Mouse (Mus musculus): ENCODE results near the gene Ctns. TPM values are rescaled to one million over a fixed set of nuclear protein-coding genes. Genes with fewer than 3 reads are reported as not detected.

Gene Ctns
- polyA plus RNA-seq (2012; ENCODE audit: low replicate concordance): 2.1 and 10.2 TPM in 2 replicates

DNA sequence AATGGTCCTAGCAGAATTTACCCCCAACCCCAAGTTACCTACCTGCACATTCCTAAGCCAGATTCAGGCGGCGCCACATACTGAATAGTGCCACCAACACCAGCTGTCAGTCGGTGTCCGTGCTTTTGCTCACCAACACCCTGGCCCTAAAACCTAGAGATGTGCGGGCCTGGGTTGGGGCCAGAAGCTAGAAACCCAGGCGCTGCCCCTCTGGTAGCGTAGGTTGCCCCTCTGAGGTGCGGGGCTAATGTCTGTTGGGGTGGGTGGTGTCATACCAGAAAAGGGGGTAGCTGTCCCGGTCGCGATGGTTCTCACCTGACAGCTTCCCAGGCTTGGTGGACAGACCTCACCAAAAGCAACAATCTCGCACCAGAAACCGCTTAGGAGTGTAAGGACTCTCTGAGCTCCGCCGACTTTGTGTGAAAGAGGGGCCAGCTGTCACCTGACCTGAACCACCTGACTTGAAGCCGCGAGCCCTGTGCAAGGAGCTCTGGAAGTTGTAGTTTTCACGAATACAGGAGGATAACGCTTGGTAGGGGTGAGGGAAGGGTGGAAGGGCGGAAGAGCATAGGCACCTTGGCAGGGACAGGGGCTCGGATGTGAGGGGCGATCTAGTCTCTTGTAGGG lies at the start of gene Ctns:
Gene Ctns, minus strand, starts transcription at position 440 of the 627 bp plus-strand sequence.

GRCm38 (mm10) chr11:73233992-73234391 lies 35.1 kb upstream of the Ctns start, which contains the start of gene Trpv1:
Gene Trpv1, plus strand, starts transcription at chr11:73234292.

GRCm38 (mm10) chr11:73199230-73199712 lies 429 bp upstream of the Ctns start, which contains the start of gene Shpk:
Gene Shpk, plus strand, starts transcription at chr11:73199460.

DNA sequence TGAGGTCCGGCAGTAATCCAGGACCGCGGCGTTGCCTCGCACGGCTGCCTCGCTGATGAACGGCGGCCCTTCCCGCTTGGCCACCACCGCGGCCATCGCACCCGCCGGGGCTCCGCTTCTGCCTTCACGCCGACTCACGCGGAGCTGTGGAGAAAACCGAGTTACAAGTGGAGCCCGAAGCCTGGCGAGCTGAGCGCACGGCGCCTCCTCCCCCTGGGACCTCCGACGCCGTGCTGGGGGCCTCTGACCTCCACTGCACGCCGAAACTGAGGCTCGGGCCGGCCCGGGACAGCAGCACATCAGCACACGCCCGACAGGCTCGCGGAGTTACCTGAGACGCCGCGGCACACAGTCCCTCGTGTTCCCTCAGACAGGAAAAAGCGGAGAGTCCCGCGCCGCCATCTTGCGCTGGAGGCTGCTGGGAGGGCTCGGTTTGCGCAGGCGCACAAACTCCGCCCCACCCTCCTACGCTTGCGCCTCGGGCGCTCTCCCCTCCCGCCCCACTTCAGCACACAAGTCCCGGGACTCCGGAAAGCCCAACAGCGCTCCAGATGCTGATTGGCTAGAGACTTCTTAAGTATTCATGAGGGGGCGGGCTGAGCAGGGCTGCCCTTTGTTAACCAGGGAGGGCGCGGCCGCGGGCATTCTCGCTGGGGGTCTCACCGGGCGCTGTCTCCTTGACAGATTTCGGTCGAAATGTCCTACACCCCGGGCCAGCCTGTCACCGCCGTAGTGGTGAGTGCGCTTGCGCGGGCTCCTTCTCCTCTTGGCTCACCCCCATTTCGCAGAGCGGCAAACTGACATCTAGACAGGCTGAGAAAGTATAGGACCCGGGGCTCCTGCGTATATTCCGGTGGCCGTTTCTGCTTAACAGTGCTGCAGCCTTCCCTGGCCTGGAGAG lies 22.0 kb downstream of the Ctns start, which contains the start of the genes Emc6 and Tax1bp3:
Gene Emc6, minus strand, starts transcription at position 430 of the 901 bp plus-strand sequence.
Gene Tax1bp3, plus strand, starts transcription at position 476 of the 901 bp plus-strand sequence.

DNA sequence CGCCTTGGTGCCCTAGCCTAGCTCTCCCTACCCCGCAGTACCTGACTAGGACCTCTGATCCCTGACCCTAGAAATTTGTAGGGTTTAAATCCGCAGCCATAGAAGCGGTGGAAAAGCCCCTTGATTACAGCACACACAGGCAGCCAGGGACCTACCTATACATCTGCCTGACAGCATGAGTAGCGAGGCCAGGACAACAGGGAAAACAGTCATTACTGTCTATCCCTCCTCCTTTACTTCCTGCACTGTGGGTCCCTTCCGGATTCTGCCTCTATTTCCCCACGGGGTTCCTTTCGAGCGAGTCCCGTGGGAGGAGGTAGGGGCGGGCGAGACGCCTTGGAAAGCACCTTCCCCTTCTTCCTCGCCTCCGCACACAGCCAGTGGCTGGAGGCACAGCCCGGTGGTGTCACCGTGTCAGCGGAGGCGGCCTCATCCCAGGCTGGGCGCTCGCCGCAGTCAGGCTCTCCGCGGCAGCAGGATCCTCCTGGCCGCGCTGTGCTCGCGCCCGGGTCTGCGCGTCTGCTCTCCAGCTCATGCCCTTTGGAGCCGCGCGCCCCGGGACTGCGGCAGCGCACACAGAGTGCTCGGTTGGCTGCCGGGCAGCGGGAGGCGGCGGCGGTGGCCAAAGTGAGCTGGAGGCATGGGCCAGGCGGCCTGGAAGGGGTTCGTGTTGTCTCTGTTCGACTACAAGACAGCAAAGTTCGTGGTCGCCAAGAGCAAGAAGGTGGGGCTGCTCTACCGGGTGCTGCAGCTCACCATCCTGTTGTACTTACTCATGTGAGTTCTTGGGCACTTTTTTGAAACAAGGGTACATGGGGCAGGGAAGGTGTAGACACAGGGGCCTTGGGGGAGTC lies 38.7 kb downstream of the Ctns start, which contains the start of gene P2rx5:
Gene P2rx5, plus strand, starts transcription at position 465 of the 854 bp plus-strand sequence.

GRCm38 (mm10) chr11:73137591-73138501 lies 61.0 kb downstream of the Ctns start, which contains the start of gene Haspin:
Gene Haspin, minus strand, starts transcription at chr11:73138294.

Other genes starting within 250 kb of the Ctns start
- gene Atp2a3, start 237.9 kb downstream of the Ctns start, polyA plus RNA-seq (2012; ENCODE audit: low replicate concordance): 280 and 291 TPM in 2 replicates
- gene P2rx1, start 199.9 kb downstream of the Ctns start, polyA plus RNA-seq (2012; ENCODE audit: low replicate concordance): 0.67 and 1.9 TPM in 2 replicates
- 2.5 and 3.9 TPM in 2 replicates for gene Camkk1, start 180.0 kb downstream of the Ctns start, polyA plus RNA-seq (2012; ENCODE audit: low replicate concordance)
- gene Ncbp3, start 151.3 kb downstream of the Ctns start, polyA plus RNA-seq (2012; ENCODE audit: low replicate concordance): 3.7 and 3.8 TPM in 2 replicates
- gene Itgae, start 108.5 kb downstream of the Ctns start, polyA plus RNA-seq (2012; ENCODE audit: low replicate concordance): 2.7 and 4.2 TPM in 2 replicates
- gene Haspin, start 60.7 kb downstream of the Ctns start, polyA plus RNA-seq (2012; ENCODE audit: low replicate concordance): 5.5 and 8.6 TPM in 2 replicates
- gene P2rx5, start 38.6 kb downstream of the Ctns start, polyA plus RNA-seq (2012; ENCODE audit: low replicate concordance): 0.06 and 0.07 TPM in 2 replicates
- gene Emc6, start 22.0 kb downstream of the Ctns start, polyA plus RNA-seq (2012; ENCODE audit: low replicate concordance): 149 and 201 TPM in 2 replicates
- gene Tax1bp3, start 22.0 kb downstream of the Ctns start, polyA plus RNA-seq (2012; ENCODE audit: low replicate concordance): 3.0 and 9.9 TPM in 2 replicates
- 1.7 and 1.9 TPM in 2 replicates for gene Shpk, start 418 bp upstream of the Ctns start, polyA plus RNA-seq (2012; ENCODE audit: low replicate concordance)
- gene Trpv1, start 35.2 kb upstream of the Ctns start, polyA plus RNA-seq (2012; ENCODE audit: low replicate concordance): not detected in 2 replicates
- gene Trpv3, start 68.3 kb upstream of the Ctns start, polyA plus RNA-seq (2012; ENCODE audit: low replicate concordance): not detected in 2 replicates
- 0.11 TPM in 1 of 2 replicates, not detected in the other for gene Aspa, start 130.6 kb upstream of the Ctns start, polyA plus RNA-seq (2012; ENCODE audit: low replicate concordance)
- not detected in 2 replicates for gene Gm49340, start 130.7 kb upstream of the Ctns start, polyA plus RNA-seq (2012; ENCODE audit: low replicate concordance)
- not detected in 2 replicates for gene Spata22, start 130.7 kb upstream of the Ctns start, polyA plus RNA-seq (2012; ENCODE audit: low replicate concordance)
- gene Olfr20, start 151.7 kb upstream of the Ctns start, polyA plus RNA-seq (2012; ENCODE audit: low replicate concordance): not detected in 2 replicates
- gene Olfr376, start 172.2 kb upstream of the Ctns start, polyA plus RNA-seq (2012; ENCODE audit: low replicate concordance): not detected in 2 replicates
- gene Olfr1, start 200.6 kb upstream of the Ctns start, polyA plus RNA-seq (2012; ENCODE audit: low replicate concordance): not detected in 2 replicates
- not detected in 2 replicates for gene Olfr378, start 229.4 kb upstream of the Ctns start, polyA plus RNA-seq (2012; ENCODE audit: low replicate concordance)